Mouse (Mus musculus): Measurements from ENCODE around the gene Atp2a2. TPM values are rescaled to one million over a fixed set of nuclear protein-coding genes. Genes with fewer than 3 reads are reported as not detected.
A peak's percentile ranks its signal among the peaks of the same experiment; 100 is the strongest.

Atp2a2 gene
- total RNA-seq, 2 experiments from 2014 or later, result 7,820 to 7,948 TPM

DNA sequence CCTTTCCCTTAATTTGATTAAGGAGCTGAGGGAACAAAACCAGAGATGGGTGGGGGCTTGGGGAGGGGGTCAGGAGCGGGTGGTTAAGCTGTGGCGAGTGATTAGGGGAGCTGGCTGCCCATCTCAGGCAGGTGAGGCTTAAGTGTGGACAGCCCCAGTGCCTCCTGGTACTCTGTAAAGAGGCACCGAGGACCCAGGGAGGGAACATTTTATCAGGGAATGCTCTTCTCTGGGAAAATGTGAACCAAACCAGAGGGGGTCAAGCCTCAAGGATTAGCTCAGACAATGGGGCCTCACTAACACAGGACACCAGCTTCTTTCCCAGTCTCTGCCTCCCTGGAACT is 19.1 kb upstream of the Atp2a2 start:
- peak; percentile 77 to 87 for DNase-seq
- intact Hi-C loops (cut with DNase I), result loop anchor here (1.0 kb wide), 1 partner anchor 100 kb away; no protein-coding TSS in a partner anchor

DNA sequence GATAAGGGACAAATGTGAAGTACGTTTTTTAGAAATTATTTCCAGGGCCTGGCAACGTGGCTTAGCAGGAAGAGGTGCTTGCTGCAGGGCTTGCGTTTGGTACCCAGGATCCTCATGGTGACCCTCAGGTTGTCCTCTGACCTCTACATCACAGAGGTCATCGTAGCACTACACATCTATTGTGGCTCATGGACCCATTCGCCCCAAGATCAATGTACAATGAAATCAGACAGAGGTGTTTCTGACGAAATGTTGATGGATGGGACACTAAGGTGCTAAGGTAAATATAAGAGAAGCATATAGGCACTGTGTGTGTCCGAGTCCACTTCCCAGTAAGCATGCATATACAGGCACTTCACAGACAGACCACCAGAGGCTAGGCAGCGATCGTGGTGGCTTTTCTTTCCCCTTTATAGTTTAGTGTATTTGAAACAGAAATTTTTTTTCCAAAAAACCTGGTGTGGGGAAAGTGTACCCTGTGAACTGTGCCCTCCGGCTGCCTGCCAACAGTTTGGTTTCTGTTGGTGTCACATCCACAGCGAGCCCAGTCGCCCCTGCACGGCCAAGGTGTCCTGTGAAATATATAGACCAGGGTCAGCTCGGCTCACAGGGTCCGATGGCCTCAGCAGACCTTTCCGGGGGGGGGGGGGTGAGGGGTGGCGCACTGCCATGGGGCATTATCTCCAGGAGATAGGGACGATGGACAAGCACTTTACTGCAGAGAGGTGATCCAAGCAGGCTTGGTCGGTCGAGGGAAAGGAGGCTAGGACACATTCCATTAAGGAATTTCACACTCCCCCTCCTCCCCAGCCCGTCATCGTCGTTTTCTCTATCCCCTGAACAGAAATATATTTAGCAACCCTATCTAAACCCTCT is 18.5 kb upstream of the Atp2a2 start:
- peak; percentile 71 to 84 for DNase-seq
- intact Hi-C loops (cut with DNase I), result loop anchor here (1.0 kb wide), 1 partner anchor 101 kb away; no protein-coding TSS in a partner anchor

DNA sequence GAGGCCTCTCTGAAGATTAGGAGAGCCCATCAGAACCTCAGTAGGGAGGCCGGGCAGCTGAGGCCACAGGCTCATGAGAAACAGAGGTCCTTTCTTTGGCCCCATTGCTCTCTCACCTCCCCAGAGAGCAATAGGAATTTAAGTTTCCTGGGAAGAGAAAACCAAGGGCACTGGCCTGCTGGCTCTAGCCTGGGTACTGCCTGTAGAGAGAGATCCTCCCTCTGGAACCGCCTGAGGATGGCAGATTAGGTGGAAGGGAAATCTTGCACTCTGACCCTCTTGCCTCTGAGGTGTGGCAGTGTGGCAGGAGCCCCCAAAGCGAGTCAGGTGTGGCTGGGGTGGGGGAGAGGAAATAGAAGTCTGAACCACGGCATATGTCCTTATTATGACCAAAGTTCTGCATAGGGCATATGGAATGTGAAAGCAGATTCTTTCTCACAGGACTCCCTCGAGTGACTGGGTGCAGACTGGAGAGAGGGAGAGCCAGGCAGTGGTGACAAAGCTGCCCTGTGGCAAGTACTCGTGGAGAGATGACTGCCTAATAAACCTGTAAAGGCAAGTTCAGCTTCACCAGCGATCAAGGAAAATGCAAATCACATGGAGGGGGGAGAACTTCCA is 17.1 kb upstream of the Atp2a2 start:
- intact Hi-C loops (cut with DNase I), result no loop called here
- DNase-seq, result no peak

DNA sequence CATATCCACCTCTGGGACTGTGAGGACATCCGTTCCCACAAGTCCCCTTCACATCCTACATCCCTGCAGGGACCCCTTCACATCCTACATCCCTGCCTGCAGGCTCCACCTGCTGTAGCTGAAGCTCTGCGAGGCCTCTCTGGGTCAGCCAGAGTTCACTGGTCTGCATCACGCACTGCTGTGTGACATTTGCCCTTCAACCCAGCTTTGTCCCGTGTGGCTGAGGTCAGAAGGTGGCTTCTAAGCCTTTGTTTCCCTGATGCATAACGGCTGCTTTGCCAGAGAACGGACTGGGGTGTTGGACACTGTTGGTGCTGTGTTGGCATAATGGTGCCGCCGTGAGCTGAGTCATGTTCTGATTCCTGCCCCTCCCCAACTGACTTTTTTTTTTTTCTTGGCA is 16.2 kb upstream of the Atp2a2 start:
- intact Hi-C loops (cut with DNase I), result no loop called here
- DNase-seq, result no peak

DNA sequence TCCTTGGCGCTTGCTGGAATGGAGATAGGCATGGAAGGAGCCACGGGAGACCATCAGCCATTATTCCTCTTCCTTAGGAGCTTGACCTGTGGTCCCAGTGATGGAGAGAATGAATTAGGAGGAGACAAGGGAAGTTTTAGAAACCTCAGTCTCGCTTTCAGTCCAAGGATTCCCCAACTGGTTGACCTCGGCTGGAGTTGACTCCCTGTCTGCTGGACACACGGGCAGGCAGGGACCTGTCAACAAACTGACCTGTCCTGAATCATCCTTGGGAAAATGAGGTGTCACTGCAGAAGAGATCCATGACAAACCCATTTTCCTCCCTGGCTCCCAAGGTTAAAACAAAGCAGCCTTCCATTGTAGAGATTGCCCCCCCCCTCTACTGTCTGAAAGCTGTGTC is 14.9 kb upstream of the Atp2a2 start:
- intact Hi-C loops (cut with DNase I), result no loop called here
- DNase-seq, result no peak

DNA sequence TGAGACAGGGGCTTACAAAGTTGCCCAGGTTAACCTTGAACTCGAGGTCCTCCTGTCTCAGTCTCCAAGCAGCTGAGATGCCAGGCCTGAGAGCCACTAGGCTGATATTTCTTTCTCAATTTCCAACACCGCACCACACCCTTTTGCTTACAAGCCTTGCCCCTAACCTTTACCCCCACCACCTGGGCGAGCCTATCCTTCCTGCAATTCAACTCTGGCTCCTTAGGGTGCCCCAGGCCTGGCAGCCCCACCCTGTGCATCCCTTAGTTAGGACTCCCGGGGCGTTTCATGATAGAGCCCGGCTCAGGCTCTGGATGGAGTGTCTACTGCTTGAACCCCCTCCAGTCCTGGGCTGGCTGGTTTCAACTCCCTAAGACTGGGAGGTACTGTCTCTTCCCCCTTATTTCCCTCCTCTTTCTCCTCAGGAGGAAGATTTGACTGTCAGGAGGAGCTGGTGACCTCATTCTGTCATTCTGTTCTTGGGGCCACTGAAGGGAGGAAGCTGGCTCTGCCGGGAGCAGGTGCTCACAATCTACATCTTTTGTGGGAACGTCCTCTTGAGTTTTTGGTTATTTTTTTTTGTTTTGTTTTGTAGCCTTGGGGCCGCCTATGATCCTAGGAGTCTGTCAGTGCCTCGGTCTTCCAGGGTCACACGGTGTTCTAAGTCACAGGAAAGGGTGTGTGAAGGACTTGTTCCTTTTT is 14.2 kb upstream of the Atp2a2 start:
- intact Hi-C loops (cut with DNase I), result no loop called here
- no peak for DNase-seq

DNA sequence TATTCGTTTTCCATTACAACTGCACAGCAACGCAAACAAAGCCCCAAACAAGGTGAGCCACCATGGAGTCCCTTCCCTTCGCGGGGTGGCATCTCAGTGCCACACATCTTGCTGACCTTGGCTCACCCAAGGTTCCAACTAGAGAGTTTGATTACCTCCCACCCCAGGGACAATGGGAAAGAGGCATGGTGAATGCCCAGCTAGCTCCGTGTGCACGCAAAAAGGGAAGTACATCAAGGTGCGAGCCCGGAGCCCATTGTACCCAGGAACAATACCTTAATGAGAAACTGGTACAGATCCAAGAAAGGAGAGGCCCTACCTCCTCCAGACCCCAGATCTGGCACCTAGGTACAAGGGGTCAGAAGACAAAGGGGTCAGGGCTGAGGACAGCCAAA is 12.1 kb upstream of the Atp2a2 start:
- intact Hi-C loops (cut with DNase I), result no loop called here

DNA sequence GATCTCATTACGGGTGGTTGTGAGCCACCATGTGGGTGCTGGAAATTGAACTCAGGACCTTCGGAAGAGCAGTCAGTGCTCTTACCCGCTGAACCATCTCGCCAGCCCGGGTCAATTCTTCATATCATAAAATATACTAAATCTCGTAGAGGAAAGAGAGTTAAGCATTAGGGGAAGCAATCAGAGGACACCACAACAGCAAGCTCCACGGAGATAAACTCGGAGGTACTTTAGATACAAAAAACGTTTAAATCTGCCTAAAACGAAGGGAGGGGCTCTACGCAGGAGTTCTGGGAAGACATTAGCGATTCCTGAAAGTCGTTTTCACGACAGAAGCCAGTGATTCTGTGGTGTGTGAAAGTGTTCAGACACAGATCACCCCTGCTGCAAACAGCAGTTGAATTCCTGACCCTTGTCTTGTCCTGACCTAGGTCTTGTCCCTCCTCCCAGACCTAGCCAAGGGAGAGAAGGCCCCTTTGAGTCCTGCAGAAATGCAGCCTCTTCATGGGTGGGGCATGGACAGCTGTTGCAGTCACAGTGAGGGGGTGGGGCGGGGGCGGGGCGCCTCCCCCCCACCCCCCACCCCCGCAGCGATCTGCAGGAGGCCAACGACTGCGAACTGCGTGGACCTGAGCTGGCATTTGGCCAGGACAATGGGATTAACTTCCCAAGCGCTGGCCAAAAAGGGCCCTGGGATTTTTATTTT is 11.5 kb upstream of the Atp2a2 start:
- intact Hi-C loops (cut with DNase I), result no loop called here
- DNase-seq, result no peak

More for the DNA sequence above, 12.1 kb upstream of the Atp2a2 start:
- no peak for DNase-seq

DNA sequence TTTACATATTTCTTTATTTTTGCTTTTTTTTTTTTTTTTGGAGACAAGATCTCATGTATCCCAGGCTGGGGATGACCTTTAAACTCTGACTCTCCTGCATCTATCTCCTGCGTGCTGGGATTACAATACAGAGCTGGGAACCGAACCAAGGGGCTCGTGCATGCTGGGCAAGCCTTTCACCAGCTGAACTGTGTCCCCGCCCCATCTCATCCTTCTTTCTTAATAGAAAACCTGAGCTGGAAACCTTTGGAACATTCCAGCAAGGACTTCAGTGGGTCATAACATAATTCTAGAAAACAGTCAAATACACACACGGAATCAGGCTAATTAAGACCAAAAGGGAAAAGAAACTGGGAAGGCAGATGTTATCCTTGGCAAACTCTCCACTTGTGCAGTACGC is 10.0 kb upstream of the Atp2a2 start:
- no peak for DNase-seq
- intact Hi-C loops (cut with DNase I), result no loop called here

DNA sequence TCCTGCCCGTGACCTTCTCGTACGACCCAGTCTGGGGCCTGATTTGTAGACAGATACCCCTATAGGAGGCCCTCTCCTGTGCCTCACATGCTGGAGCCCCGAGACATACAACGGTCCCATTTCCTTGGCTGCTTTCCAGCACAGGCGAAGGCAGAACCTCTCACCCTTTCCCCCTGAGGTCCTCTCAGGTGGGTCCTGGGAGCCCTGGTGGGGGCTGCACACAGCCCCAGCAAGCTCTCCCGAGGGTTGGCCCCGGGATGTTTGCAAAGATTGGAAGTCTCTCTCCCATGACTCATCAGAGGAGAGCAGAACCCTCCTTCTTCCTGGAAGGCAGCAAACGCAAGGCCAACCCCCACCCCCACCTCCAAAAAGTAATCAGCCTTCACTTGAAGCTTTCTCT is 9.4 kb upstream of the Atp2a2 start:
- DNase-seq, result no peak

DNA sequence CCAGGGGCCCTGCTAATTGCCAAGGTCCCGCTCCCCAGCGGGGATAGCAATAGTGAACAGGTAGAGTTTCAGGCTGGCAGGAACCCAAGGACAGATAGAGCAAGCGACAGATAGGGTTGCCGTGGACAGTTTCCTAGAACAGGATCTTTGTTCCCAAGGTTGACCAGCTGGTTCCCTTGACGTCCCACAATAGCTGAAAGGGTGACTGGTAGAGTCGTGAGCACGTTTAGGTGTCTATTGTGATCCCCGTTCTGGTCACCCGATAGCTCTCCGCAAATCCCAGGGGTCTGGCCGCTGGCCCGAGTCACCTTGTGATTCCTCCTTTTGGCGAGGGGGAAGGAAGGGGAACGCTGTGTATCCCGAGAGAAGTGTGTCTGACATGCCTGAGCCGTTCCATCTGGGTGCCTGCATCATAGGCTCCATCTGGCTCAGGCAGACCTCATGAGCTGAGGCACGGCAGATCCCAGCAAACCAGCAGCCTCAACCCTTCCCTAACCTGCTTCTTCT is 8.7 kb upstream of the Atp2a2 start:
- intact Hi-C loops (cut with DNase I), result loop anchor here (2.0 kb wide), 1 partner anchor 14 kb away; no protein-coding TSS in a partner anchor
- DNase-seq, result peak; percentile 83 to 91

More for the DNA sequence above, 9.4 kb upstream of the Atp2a2 start:
- intact Hi-C loops (cut with DNase I), result loop anchor here (2.0 kb wide), 1 partner anchor 13 kb away; no protein-coding TSS in a partner anchor

DNA sequence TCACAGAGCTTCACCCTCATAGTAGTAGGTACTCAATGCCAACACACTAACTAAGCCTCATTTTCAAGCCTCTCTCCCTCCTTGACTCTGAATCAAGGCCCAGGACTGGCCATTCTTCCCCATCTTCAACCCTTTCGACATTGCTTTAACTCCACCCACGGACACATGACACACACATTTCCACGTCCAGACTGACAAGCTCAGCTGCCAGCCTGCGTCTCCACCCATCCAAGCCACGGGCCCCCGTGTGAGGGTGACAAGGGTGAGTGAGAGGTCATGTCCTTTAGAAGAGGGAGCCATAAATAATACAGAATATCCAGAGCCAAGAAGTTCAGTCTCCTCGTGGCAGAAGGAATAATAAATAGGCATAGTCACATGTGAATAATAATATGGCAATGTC is 7.6 kb upstream of the Atp2a2 start:
- intact Hi-C loops (cut with DNase I), result loop anchor here (1.0 to 2.0 kb wide), 2 partner anchors 15 to 112 kb away; no protein-coding TSS in a partner anchor
- peak; percentile 78 to 84 for DNase-seq

DNA sequence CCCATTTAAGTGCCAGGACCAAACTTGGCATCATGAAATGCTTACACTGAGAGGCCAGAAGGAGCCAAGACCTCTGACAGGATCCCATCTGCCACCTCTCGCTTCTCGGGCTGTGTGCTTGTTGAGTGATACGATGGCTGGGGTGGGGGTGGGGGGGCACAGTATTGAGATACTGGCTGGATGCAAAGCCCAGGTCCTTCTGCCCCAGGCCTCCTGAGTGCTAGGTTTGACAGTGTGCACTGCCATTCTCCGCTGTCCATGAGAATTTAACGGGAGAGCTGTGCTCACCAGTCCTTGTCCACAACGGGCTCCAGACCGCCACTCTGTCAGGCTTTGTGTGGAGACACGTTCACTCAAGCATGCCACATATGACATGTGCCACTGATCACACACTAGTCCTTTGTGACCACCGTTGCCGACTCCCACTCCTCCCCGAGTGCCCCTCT is 6.9 kb upstream of the Atp2a2 start:
- intact Hi-C loops (cut with DNase I), result loop anchor here (1.0 kb wide), 1 partner anchor 112 kb away; no protein-coding TSS in a partner anchor
- DNase-seq, result no peak

DNA sequence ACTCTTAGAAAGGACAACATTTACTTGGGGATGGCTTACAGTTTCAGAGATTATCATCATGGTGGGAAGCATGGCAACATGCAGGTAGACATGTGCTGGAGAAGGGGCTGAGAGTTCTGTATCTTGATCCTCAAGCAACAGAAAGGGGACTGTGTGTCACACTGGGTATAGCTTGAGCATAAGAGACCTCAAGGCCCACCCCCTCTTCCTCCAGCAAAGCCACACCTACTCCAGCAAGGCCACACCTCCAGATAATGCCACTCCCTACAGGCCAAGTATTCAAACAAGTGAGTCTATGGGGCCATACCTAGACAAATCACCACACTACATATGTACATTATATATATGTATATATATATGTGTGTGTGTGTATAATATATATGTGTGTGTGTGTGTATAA is 5.4 kb upstream of the Atp2a2 start:
- DNase-seq, result no peak
- intact Hi-C loops (cut with DNase I), result no loop called here

DNA sequence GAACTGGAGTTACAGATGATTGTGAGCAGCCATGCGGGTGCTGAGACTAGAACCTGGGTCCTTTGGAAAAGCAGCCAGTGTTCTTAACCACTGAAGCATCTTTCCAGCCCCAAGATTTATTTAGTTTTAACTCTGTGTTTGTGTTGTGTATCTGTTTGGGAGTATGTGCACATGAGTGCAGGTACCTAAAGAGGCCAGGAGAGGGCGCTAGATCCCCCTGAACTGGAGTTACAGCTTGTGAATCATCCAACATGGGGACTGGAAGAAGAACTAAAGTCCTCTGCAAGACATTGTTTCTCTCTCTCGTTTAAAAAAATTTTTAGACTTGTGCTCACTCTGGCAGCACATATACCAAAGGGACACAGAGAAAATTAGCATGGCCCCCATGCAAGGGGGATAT is 4.4 kb upstream of the Atp2a2 start:
- DNase-seq, result no peak
- intact Hi-C loops (cut with DNase I), result no loop called here

DNA sequence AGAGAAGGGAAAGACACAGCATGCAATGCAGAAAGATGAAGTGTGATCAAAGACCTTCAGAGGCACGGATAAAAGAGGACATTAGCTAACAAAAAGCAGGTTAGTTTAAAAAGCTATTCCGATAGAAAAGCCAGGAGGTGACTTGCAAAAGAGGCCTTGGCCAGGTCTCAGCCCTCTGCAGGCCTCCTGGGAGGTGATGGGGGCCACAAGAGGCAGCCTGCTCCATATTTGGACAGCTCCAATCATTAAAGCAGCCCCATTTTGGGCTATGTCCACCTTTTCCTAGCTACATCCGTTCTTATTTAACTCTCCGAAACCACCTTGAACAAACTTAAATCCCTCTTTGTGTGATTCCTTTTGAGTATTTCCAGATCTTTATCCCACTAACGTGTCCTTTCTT is 3.5 kb upstream of the Atp2a2 start:
- no peak for DNase-seq
- intact Hi-C loops (cut with DNase I), result no loop called here

DNA sequence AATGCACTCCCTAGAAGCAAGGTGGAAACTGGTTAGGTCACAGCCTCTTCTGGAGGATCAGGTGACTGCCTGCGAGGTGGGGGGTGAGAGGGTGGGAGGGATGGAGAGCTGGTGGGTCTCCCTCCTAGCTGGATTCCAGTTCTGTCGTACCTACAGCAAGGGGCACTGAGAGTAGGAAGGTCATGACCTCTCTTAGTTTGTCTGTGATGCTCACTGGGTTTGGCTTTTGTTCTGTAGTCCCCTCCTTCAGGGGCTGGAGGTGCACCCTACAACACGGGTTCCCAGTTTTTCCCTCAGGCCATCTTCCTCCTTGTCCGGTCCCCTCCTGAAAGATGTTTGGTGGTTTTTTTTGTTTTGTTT is 1.7 kb upstream of the Atp2a2 start:
- DNase-seq, result no peak
- intact Hi-C loops (cut with DNase I), result no loop called here

DNA sequence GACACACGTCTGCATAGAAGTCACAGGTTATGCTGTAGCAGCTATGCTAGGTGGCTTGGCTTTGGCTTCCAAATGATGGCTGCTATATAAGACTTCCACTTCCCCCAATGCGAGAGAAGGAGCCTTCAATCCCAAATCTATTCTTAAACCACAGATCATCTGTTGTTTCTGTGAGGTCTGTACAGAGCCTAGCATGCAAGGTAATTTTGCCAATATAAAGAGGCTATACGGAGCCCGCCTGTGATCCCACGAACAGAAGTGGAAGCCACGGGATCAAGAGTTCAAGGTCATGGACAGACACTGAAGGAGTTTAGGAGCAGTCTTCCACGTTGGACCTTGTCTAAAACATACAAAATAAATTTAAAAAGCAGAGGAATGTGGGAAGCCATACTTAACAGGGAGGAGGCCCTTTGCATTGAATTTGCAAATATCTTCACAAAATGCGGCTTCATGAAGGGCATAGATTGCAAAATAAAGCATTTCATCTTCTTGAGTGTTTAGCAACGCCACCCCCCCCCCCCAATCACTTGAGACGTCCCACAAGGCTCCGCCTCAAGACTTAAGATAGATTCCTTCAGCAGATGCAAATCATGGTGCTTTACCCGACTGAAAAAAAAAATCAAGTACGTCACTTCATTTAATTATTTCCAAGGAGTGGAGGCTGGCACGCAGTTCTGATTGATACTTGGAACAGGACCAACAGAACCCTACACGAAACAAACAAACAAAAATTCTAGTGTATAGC is 1.2 kb upstream of the Atp2a2 start:
- no peak for DNase-seq
- intact Hi-C loops (cut with DNase I), result no loop called here
